In genomic region chr3:90513796-90514590, GRCm38 (mm10) we compare ENCODE assay signal across 8 mouse cellular contexts. TPM values are rescaled to one million over a fixed set of nuclear protein-coding genes. Genes with fewer than 3 reads are reported as not detected.
DNase-seq lines count a peak whose midpoint lies in the region; ATAC-seq and TF ChIP-seq lines count a peak whose summit lies in the region.

Gene S100a1, minus strand, starts transcription at chr3:90514392.
Gene S100a13, plus strand, starts transcription at chr3:90514435.

- peak; percentile 52 for DNase-seq in cerebellum, adult 11-12 months
- no peak for DNase-seq in cerebellum, adult 11 months
- DNase-seq in hindbrain, embryonic 10.5 days (ENCODE audit: low spot score) = peak; percentile 45
- peak; percentile 58 for DNase-seq in layer of hippocampus, adult 9-11 months
- peak; percentile 89 for DNase-seq in lung, postnatal 0 days (ENCODE audit: low spot score)
- DNase-seq in retina, embryonic 14.5 days (ENCODE audit: low spot score) = peak; percentile 53

- no peaks in the 10 kb centered on the region for H3K9me3 ChIP-seq in forebrain, embryonic 16.5 days (ENCODE audit: control insufficient read depth, low read length)
- no peaks in the 10 kb centered on the region for H3K9me3 ChIP-seq in hindbrain, embryonic 10.5 days
- H3K9me3 ChIP-seq in lung, postnatal 0 days (ENCODE audit: low read length) = no peaks in the 10 kb centered on the region

- no peak for TF ChIP-seq CTCF in bone marrow macrophage, adult 2 months (IDR thresholded peaks at IDR 0.05; ENCODE audit: low read depth, low read length)
- TF ChIP-seq CTCF in lung, postnatal 0 days (IDR thresholded peaks at IDR 0.05) = peak; percentile 75

- no peak for TF ChIP-seq POLR2A in bone marrow macrophage, adult 2 months (IDR thresholded peaks at IDR 0.05; ENCODE audit: borderline replicate concordance, low read depth, low read length)

- H3K27ac ChIP-seq in bone marrow macrophage, adult 2 months (ENCODE audit: insufficient read depth, low read depth, low read length) = peak within 1 kb of the TSS; percentile 23
- H3K27ac ChIP-seq in forebrain, embryonic 16.5 days (ENCODE audit: low read length) = no peak within 1 kb of the TSS
- H3K27ac ChIP-seq in hindbrain, embryonic 10.5 days = peak within 1 kb of the TSS; percentile 62
- peak within 1 kb of the TSS; percentile 86 for H3K27ac ChIP-seq in lung, postnatal 0 days (ENCODE audit: low read length)

- peak within 1 kb of the TSS; percentile 36; the same call in 1 of the 2 replicates for H3K9ac ChIP-seq in forebrain, embryonic 16.5 days (replicated peaks; ENCODE audit: low read depth, low read length)
- peak within 1 kb of the TSS; percentile 64 for H3K9ac ChIP-seq in lung, postnatal 0 days (replicated peaks; ENCODE audit: low read depth)

- peak; percentile 16; the same call in 1 of the 2 replicates for ATAC-seq in forebrain, embryonic 16.5 days
- ATAC-seq in lung, postnatal 0 days = peak; percentile 75

- peaks cover 38% of the 10 kb centered on the region for H3K4me1 ChIP-seq in bone marrow macrophage, adult 2 months (ENCODE audit: control insufficient read depth, insufficient read depth, low read length)
- peaks cover 10% of the 10 kb centered on the region; the same call in 1 of the 2 replicates for H3K4me1 ChIP-seq in forebrain, embryonic 16.5 days (replicated peaks; ENCODE audit: control insufficient read depth, insufficient read depth, low read length)
- H3K4me1 ChIP-seq in hindbrain, embryonic 10.5 days (replicated peaks) = peaks cover 20% of the 10 kb centered on the region
- H3K4me1 ChIP-seq in lung, postnatal 0 days (ENCODE audit: insufficient read depth, low read depth, low read length) = peaks cover 13% of the 10 kb centered on the region; the same call in 1 of the 2 replicates

- peak within 1 kb of the TSS; percentile 71 for H3K4me3 ChIP-seq in bone marrow macrophage, adult 2 months (ENCODE audit: insufficient read depth, low read length)
- H3K4me3 ChIP-seq in forebrain, embryonic 16.5 days (replicated peaks; ENCODE audit: low read length) = peak within 1 kb of the TSS; percentile 26
- peak within 1 kb of the TSS; percentile 53 for H3K4me3 ChIP-seq in hindbrain, embryonic 10.5 days
- H3K4me3 ChIP-seq in lung, postnatal 0 days (ENCODE audit: low read depth, low read length) = peak within 1 kb of the TSS; percentile 52

- H3K27me3 ChIP-seq in forebrain, embryonic 16.5 days (replicated peaks; ENCODE audit: control insufficient read depth, insufficient read depth, low read length) = peaks cover 10% of the 10 kb centered on the region
- peaks cover 52% of the 10 kb centered on the region for H3K27me3 ChIP-seq in hindbrain, embryonic 10.5 days (ENCODE audit: insufficient read depth, poor library complexity, severe bottlenecking)
- H3K27me3 ChIP-seq in lung, postnatal 0 days (replicated peaks; ENCODE audit: insufficient read depth, low read length) = no peaks in the 10 kb centered on the region

- no peaks in the 10 kb centered on the region for H3K36me3 ChIP-seq in forebrain, embryonic 16.5 days (ENCODE audit: control insufficient read depth, insufficient read depth)
- no peaks in the 10 kb centered on the region for H3K36me3 ChIP-seq in hindbrain, embryonic 10.5 days
- no peaks in the 10 kb centered on the region for H3K36me3 ChIP-seq in lung, postnatal 0 days (ENCODE audit: insufficient read depth, low read length)

- no peak for TF ChIP-seq EP300 in lung, postnatal 0 days (IDR thresholded peaks at IDR 0.05)

- WGBS in forebrain, embryonic 16.5 days = 6% methylated on average over 25 of the region's 25 CpGs
- 3% methylated on average over 25 of the region's 25 CpGs for WGBS in hindbrain, embryonic 10.5 days
- WGBS in lung, postnatal 0 days = 4% methylated on average over 24 of the region's 25 CpGs

- H3K4me2 ChIP-seq in forebrain, embryonic 16.5 days (ENCODE audit: low read length) = peak within 1 kb of the TSS; percentile 57
- peak within 1 kb of the TSS; percentile 93 for H3K4me2 ChIP-seq in lung, postnatal 0 days (replicated peaks; ENCODE audit: low read depth, low read length)

RNA-seq across cellular contexts. Expression of gene S100a1, which starts in this region (rescaled TPM):
- 228 and 247 TPM in 2 replicates for polyA plus RNA-seq in bone marrow macrophage, adult 2 months (2012; ENCODE audit: insufficient read depth, insufficient read length, missing spikeins)
- 11.2 and 14.3 TPM in 2 replicates for polyA plus RNA-seq in forebrain, embryonic 16.5 days (2015; fragmentation: Nextera tagmentation; extraction: Ambion mirVana)
- polyA plus RNA-seq in hindbrain, embryonic 10.5 days (2016; fragmentation: Nextera tagmentation; extraction: Ambion mirVana) = 7.5 and 7.7 TPM in 2 replicates
- 289 and 309 TPM in 2 replicates for polyA plus RNA-seq in lung, postnatal 0 days (2015; fragmentation: Nextera tagmentation; extraction: Ambion mirVana)

RNA-seq across cellular contexts. Expression of gene S100a13, which starts in this region (rescaled TPM):
- polyA plus RNA-seq in bone marrow macrophage, adult 2 months (2012; ENCODE audit: insufficient read depth, insufficient read length, missing spikeins) = 120 and 139 TPM in 2 replicates
- 8.0 and 9.7 TPM in 2 replicates for polyA plus RNA-seq in forebrain, embryonic 16.5 days (2015; fragmentation: Nextera tagmentation; extraction: Ambion mirVana)
- polyA plus RNA-seq in hindbrain, embryonic 10.5 days (2016; fragmentation: Nextera tagmentation; extraction: Ambion mirVana) = 11.7 and 13.1 TPM in 2 replicates
- polyA plus RNA-seq in lung, postnatal 0 days (2015; fragmentation: Nextera tagmentation; extraction: Ambion mirVana) = 159 and 167 TPM in 2 replicates

Comparison
In these comparisons a context has a peak if more than half of its experiments do, and no peak if none do; other contexts are left out.
1. RNA of gene S100a1 (polyA plus RNA-seq): 289 to 309 TPM in lung, postnatal 0 days and 228 to 247 TPM in bone marrow macrophage, adult 2 months; 11.2 to 14.3 TPM in forebrain, embryonic 16.5 days and 7.5 to 7.7 TPM in hindbrain, embryonic 10.5 days; every median in the first group is over 10 times any median in the second.
2. Peak in every context shown above with its lines, with median percentiles within 50 percentile points of each other: H3K4me3 ChIP-seq.